Mouse (Mus musculus) forebrain, embryonic 14.5 days (tissue): ENCODE data around the gene Slc16a1. TPM values are rescaled to one million over a fixed set of nuclear protein-coding genes. Genes with fewer than 3 reads are reported as not detected.

ENCODE experiments used
- ATAC-seq: fragments of 200-750 bp; cut with Nextera tagmentation; 2 replicates; pipeline ENCODE4 v1.8.0; 2017; ENCODE audit warnings: mild to moderate bottlenecking, moderate library complexity
- DNase-seq: peaks from one replicate; pipeline ENCODE4 v3.0.0-alpha.2; 2015; ENCODE audit warnings: low spot score
- H3K27ac ChIP-seq: fragments of 300-500 bp; sonication (generic); 2 replicates; pipeline ENCODE4 v1.5.1; 2014; ENCODE audit warnings: low read depth, mild to moderate bottlenecking, control low read depth, low read length, moderate library complexity
- H3K27me3 ChIP-seq: fragments of 300-500 bp; sonication (generic); replicated peaks from 2 replicates; pipeline ENCODE4 v1.6.1; 2014; ENCODE audit warnings: low read length, control low read depth, mixed read lengths; ENCODE audit not compliant: control insufficient read depth, insufficient read depth
- H3K36me3 ChIP-seq: fragments of 300-500 bp; sonication (generic); 2 replicates; pipeline ENCODE4 v1.6.1; 2014; ENCODE audit warnings: low read length, control low read depth; ENCODE audit not compliant: control insufficient read depth, insufficient read depth
- H3K4me1 ChIP-seq: fragments of 300-500 bp; sonication (generic); 2 replicates; pipeline ENCODE4 v1.6.1; 2014; ENCODE audit warnings: antibody characterized with exemption, low read length, control low read depth; ENCODE audit not compliant: control insufficient read depth, insufficient read depth
- H3K4me2 ChIP-seq: fragments of 300-500 bp; sonication (generic); 2 replicates; pipeline ENCODE4 v1.6.1; 2014; ENCODE audit warnings: mild to moderate bottlenecking, control low read depth, low read length
- H3K4me3 ChIP-seq: fragments of 300-500 bp; sonication (generic); 2 replicates; pipeline ENCODE4 v1.5.1; 2014; ENCODE audit warnings: low read depth, low read length, control low read depth
- H3K9ac ChIP-seq: fragments of 300-500 bp; sonication (generic); 2 replicates; pipeline ENCODE4 v1.6.1; 2014; ENCODE audit warnings: mild to moderate bottlenecking, low read length, control low read depth, moderate library complexity
- H3K9me3 ChIP-seq: fragments of 300-500 bp; sonication (generic); replicated peaks from 2 replicates; pipeline ENCODE4 v1.6.1; 2016; ENCODE audit warnings: low read length, control low read depth, mixed read lengths; ENCODE audit not compliant: control insufficient read depth
- WGBS: fragments of 180-500 bp; shearing (Covaris S2); extraction: QIAGEN DNeasy Blood & Tissue Kit; methylation state at CpG from one replicate; pipeline ENCODE4 v1.1.7; 2014; 5-methylcytosine and 5-hydroxymethylcytosine counted together
- polyA plus RNA-seq: library from polyadenylated mRNA; unstranded; fragments of >200 nt; fragmentation: Nextera tagmentation; extraction: Ambion mirVana; gene quantifications from 2 replicates; pipeline ENCODE4 v1.2.1, GENCODE M21; 2014

Slc16a1 gene
- polyA plus RNA-seq, 1 experiment from 2014 or later: 18.1 TPM

DNA sequence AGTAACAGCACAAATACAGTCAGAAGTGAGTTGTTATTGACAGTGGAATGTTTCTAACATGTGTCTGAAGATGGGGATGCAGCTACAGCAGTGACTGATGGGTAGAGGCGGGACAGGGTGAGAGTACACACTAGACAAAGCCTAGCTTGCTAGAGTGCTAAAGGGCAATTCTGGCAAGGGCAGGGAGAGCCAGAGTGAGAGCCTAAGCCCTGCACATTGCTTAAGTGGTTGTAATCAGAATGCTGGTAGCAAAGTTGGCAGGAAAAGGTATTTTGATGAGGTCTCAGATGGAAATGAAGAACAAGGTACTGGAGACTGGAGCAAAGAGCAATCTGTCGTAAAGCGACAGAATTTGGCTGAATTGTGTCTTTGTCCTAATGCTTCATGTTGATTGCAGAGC is 26.5 kb upstream of the Slc16a1 start:
- 70% methylated on average over 3 of the region's 3 CpGs for WGBS
- DNase-seq (peak; percentile 49), ATAC-seq (peak; percentile 29; the same call in 1 of the 2 replicates)
- Histone ChIP-seq H3K4me2 (no peak overlapping the region), H3K9me3 (no peaks in the 10 kb centered on the region), H3K36me3 (no peaks in the 10 kb centered on the region), H3K27ac (no peak overlapping the region), H3K27me3 (no peaks in the 10 kb centered on the region), H3K9ac (no peak overlapping the region), H3K4me3 (no peak overlapping the region), H3K4me1 (no peaks in the 10 kb centered on the region)

DNA sequence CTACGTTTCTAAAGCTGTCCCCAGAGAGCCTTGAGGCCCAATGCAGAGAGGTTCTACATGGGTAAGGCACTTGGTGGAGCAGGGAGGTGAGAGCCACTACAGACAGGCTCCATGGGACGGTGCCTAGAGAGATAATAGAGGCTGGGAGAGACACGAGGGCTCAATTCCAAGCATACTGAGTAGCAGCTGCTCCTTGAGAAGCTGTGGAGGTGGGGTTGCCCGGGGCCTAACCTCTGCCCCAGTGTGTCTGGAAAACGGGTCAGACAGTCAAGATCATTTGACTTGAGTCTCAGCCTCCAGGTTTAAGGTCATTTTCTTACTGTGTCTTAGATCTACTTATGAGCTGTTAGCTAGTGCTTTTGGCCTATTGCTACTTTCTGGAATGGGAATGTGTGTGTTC is 25.4 kb upstream of the Slc16a1 start:
- Histone ChIP-seq H3K36me3 (no peaks in the 10 kb centered on the region), H3K27me3 (no peaks in the 10 kb centered on the region), H3K4me2 (no peak overlapping the region), H3K4me3 (no peak overlapping the region), H3K9me3 (no peaks in the 10 kb centered on the region), H3K27ac (no peak overlapping the region), H3K4me1 (no peaks in the 10 kb centered on the region), H3K9ac (no peak overlapping the region)
- ATAC-seq: no peak
- 69% methylated on average over 5 of the region's 5 CpGs for WGBS
- no peak for DNase-seq

DNA sequence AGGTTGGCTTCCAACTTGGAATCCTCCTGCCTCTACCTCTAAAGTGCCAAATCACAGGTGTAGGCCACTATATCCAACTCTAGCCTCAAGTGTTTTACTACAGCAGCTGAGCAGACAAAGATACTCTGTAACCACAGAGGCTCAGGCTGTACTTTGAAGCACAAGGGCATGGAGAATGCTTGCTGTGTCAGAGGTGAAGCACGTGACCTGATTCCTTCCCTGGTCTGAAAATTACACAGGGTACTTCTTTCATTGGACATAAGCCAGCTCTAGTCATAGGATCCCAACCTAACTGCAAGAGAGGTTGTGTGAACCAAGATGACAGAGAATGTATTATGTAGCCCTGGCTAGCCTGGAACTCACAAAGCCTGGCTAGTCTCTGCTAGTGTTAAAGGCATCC is 24.4 kb upstream of the Slc16a1 start:
- Histone ChIP-seq H3K27ac (no peak overlapping the region), H3K27me3 (no peaks in the 10 kb centered on the region), H3K4me2 (no peak overlapping the region), H3K36me3 (no peaks in the 10 kb centered on the region), H3K9me3 (no peaks in the 10 kb centered on the region), H3K4me1 (no peaks in the 10 kb centered on the region), H3K4me3 (no peak overlapping the region), H3K9ac (no peak overlapping the region)
- WGBS: 97% methylated on average over 1 of the region's 1 CpGs
- no peak for DNase-seq
- ATAC-seq: no peak

DNA sequence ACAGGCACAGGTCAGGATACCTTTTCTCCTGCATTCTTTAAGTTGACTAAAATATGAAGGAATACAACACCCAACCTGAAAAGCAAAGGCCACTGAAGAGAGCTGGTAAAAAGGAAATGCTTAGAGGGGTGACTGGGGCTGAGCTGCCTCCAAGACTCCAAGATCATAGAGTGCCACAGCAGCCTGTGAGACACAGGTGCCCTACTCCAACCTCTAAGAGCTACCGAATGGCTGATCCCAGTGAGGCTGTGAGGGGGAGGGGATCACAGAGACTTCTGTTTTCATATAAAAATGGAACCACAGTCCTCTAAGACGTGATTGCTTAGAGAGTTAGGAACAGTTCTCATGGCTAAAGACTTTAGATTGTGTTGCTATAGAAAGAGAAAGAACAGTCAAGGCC is 23.3 kb upstream of the Slc16a1 start:
- Histone ChIP-seq H3K27me3 (no peaks in the 10 kb centered on the region), H3K4me1 (no peaks in the 10 kb centered on the region), H3K27ac (no peak overlapping the region), H3K9me3 (no peaks in the 10 kb centered on the region), H3K4me3 (no peak overlapping the region), H3K36me3 (no peaks in the 10 kb centered on the region), H3K4me2 (no peak overlapping the region), H3K9ac (no peak overlapping the region)
- DNase-seq (no peak), ATAC-seq (no peak)
- 82% methylated on average over 2 of the region's 2 CpGs for WGBS

DNA sequence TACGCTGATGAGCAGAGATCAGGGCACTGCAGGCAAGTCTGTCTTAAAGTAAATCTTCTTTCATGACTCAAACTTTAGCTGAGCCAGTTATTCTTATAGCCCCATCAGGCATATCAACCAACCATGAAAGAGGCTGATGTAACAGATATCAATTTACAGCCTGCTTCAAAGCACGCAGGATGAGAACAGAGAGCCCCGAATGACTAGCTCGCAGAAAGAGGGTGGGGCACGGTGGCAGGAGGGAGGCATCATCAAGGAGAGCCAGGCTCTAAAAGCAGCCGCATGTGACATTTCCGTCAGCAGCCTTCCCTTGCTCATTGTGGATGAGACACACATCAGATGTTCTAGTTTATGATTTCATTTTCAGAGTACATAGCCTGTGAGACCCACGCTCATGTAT is 22.3 kb upstream of the Slc16a1 start:
- 61% methylated on average over 8 of the region's 8 CpGs for WGBS
- Histone ChIP-seq H3K4me3 (no peak overlapping the region), H3K27me3 (no peaks in the 10 kb centered on the region), H3K9ac (no peak overlapping the region), H3K27ac (no peak overlapping the region), H3K9me3 (no peaks in the 10 kb centered on the region), H3K36me3 (no peaks in the 10 kb centered on the region), H3K4me2 (no peak overlapping the region), H3K4me1 (no peaks in the 10 kb centered on the region)
- ATAC-seq (no peak), DNase-seq (no peak)

DNA sequence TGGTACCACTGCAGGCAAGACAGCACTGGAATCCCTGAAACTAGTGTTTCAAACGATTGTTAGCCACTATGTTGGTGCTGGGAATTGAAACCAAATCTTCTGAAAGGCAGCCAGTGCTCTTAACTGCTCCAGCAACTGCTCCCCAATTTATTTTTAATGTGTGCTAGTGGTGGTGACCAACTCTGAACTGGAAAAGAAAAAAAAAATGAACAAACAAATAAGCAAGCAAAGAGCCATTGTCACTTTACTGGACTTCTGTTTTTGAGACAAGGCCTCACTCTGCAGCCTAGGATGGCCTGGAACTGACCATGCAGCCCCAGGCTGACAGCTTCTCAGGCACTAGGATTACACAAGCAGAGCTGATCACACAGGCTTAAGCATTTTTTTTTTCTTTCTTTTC is 16.6 kb upstream of the Slc16a1 start:
- ATAC-seq: no peak
- no peaks in the 10 kb centered on the region for H3K27me3 ChIP-seq
- WGBS: 69% methylated on average over 1 of the region's 1 CpGs
- H3K4me3 ChIP-seq: no peak overlapping the region
- no peak overlapping the region for H3K9ac ChIP-seq
- no peak overlapping the region for H3K4me2 ChIP-seq
- H3K4me1 ChIP-seq: no peaks in the 10 kb centered on the region
- H3K36me3 ChIP-seq: no peaks in the 10 kb centered on the region
- H3K27ac ChIP-seq: no peak overlapping the region
- no peak for DNase-seq
- H3K9me3 ChIP-seq: no peaks in the 10 kb centered on the region

DNA sequence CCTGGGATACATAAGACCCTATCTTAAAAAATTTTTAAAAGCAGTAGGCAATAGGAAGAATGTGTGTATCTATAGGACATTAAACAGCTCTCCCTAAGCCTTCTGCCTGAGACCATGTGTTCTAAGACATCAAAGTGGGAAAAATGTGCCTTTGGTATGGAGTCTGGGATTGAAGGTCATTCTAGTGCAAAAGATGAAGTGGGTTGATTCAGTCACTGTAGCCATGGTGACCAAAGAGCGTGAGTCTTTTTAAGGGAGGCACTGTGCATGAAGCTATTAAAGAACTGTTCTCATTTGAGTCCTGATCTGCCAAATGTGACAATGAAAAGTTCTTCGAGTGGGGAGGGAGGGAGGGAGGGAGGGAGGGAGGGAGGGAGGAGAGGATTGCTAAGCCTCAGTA is 8.7 kb upstream of the Slc16a1 start:
- DNase-seq (peak; percentile 21), ATAC-seq (no peak)
- Histone ChIP-seq H3K36me3 (no peaks in the 10 kb centered on the region), H3K4me3 (no peak overlapping the region), H3K9ac (no peak overlapping the region), H3K27me3 (no peaks in the 10 kb centered on the region), H3K27ac (no peak overlapping the region), H3K4me1 (no peaks in the 10 kb centered on the region), H3K9me3 (no peaks in the 10 kb centered on the region), H3K4me2 (no peak overlapping the region)
- WGBS: 5% methylated on average over 2 of the region's 2 CpGs

DNA sequence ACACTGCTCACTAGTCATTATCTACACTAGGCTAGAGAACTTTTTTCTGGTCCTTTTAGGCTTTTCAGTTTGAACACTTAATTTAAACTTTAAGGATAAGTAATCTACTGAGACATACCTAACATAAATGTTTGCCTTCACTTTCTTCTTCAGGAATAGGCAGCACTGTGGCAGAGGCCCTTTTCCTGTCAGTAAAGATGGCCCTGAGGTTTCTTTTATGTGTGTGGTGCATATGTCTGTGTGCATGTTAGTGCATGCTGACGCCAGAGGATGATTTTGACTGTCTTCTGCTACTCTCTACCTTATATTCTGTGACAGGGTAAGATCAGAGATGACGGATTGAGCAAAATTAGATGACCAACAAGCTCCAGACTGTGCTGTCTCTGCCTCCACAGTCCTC is 7.5 kb upstream of the Slc16a1 start:
- H3K4me2 ChIP-seq: no peak overlapping the region
- DNase-seq: no peak
- no peak overlapping the region for H3K27ac ChIP-seq
- no peaks in the 10 kb centered on the region for H3K9me3 ChIP-seq
- no peak overlapping the region for H3K9ac ChIP-seq
- H3K4me1 ChIP-seq: no peaks in the 10 kb centered on the region
- no peaks in the 10 kb centered on the region for H3K36me3 ChIP-seq
- 95% methylated on average over 2 of the region's 2 CpGs for WGBS
- no peak overlapping the region for H3K4me3 ChIP-seq
- no peaks in the 10 kb centered on the region for H3K27me3 ChIP-seq
- no peak for ATAC-seq

DNA sequence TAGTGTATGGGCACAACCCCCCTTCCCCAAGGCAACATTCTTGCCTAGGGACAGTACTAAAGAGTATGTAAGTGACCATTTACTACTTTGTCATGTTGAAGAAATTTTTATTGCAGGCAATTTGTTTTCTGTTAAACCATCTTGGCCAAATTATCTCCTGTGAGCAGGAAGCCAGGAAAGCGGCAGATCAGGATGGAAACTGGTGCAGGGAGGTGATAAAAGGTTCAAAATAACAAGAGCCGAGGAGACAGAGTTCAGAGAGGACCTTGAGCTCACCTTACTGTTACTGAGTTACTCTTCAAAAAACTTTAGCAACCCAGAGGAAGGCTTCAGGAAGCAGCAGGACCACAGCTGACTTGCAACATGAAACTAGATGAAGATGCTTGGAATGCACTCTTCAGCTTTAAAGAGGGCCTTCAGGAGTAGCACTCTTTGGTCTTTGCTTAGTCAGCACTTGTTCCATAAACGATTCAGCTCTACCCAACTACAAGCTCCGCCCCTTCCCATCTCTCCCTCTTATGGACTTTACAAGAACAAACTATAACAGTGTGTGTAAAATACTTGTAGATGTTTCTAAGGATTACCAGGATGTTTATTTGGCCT is 5.8 kb upstream of the Slc16a1 start:
- Histone ChIP-seq H3K36me3 (no peaks in the 10 kb centered on the region), H3K27me3 (no peaks in the 10 kb centered on the region), H3K27ac (no peak overlapping the region), H3K4me2 (no peak overlapping the region), H3K9ac (no peak overlapping the region), H3K4me3 (no peak overlapping the region), H3K9me3 (no peaks in the 10 kb centered on the region), H3K4me1 (peaks cover 1% of the 10 kb centered on the region; the same call in 1 of the 2 replicates)
- ATAC-seq (no peak), DNase-seq (no peak)
- 89% methylated on average over 4 of the region's 4 CpGs for WGBS
